Mouse (Mus musculus): ENCODE data around the gene Ldlrap1.

DNA sequence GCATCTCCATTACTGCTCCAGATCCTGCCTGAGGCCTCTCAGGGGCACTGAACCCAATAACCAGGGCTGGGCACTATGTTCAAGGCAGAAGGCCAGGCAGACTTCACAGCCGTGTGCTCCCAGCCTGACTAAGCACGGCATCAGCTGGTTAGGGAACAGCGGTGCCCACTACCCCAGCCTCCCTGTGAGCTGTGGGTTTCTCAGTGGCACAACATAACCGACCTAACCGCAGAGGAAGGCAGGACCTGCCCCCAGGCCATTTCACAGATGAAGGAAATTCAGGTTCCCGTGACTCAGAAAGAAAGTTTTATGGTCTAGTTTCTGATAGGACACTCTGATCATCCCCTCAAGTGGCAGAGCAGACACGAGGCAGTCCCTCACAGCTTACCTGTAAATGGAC, 10.9 kb downstream of the Ldlrap1 start:
- no peak for TF ChIP-seq POLR2A (IDR thresholded peaks at IDR 0.05; ENCODE audit: control insufficient read depth, low read depth, low read length)
- no peak for TF ChIP-seq CTCF (IDR thresholded peaks at IDR 0.05; ENCODE audit: control insufficient read depth, insufficient read depth, insufficient replicate concordance, low read depth, low read length)

Measured in testis, adult 2 months (tissue).